Mouse (Mus musculus) MEL (cell line): ENCODE measurements around the gene Olfr1301. TPM values are rescaled to one million over a fixed set of nuclear protein-coding genes. Genes with fewer than 3 reads are reported as not detected.

Experiments used
- DNase-seq: peaks from one replicate; pipeline ENCODE4 v3.0.0; 2011; ENCODE audit warnings: low read depth, low spot score
- H3K27ac ChIP-seq: 2 replicates; pipeline ENCODE4 v1.5.1; 2012; ENCODE audit warnings: low read depth, mild to moderate bottlenecking, control low read depth, low read length, moderate library complexity; ENCODE audit not compliant: control insufficient read depth
- H3K27me3 ChIP-seq, 2 experiments: fragments of 150-350 bp in 1 of 2; sonication (generic) in 1 of 2; 2 replicates each; pipeline ENCODE4 v1.6.1; 2012; ENCODE audit warnings: low read length in 2 of 2, mild to moderate bottlenecking in 2 of 2, improper control_type of control experiment in 1 of 2, moderate library complexity in 1 of 2; ENCODE audit not compliant: insufficient read depth in 2 of 2, control insufficient read depth in 1 of 2
- H3K36me3 ChIP-seq, 2 experiments: 2 replicates each; pipeline ENCODE4 v1.6.1; 2012 to 2014; ENCODE audit warnings: low read length in 2 of 2, improper control_type of control experiment in 1 of 2, inconsistent platforms in 1 of 2, mild to moderate bottlenecking in 1 of 2; ENCODE audit not compliant: insufficient read depth in 2 of 2, control insufficient read depth in 1 of 2
- H3K4me1 ChIP-seq, 2 experiments: fragments of 150-350 bp in 1 of 2; sonication (generic) in 1 of 2; 2 replicates each; pipeline ENCODE4 v1.6.1; 2012; ENCODE audit warnings: low read length in 2 of 2, improper control_type of control experiment in 1 of 2, mild to moderate bottlenecking in 1 of 2; ENCODE audit not compliant: insufficient read depth in 2 of 2, control insufficient read depth in 1 of 2
- H3K4me3 ChIP-seq, 2 experiments: fragments of 150-350 bp in 1 of 2; sonication (generic) in 1 of 2; 2 replicates each; pipeline ENCODE4 v1.5.1; 2012; ENCODE audit warnings: low read depth in 2 of 2, low read length in 2 of 2, mild to moderate bottlenecking in 2 of 2, moderate library complexity in 2 of 2, control low read depth in 1 of 2, improper control_type of control experiment in 1 of 2; ENCODE audit not compliant: control insufficient read depth in 1 of 2, insufficient read depth in 1 of 2
- H3K79me2 ChIP-seq: 2 replicates; pipeline ENCODE4 v1.6.1; 2012; ENCODE audit warnings: mild to moderate bottlenecking, low read length, moderate library complexity; ENCODE audit not compliant: control insufficient read depth, poor library complexity, insufficient read depth
- H3K9ac ChIP-seq: 2 replicates; pipeline ENCODE4 v1.6.1; 2012; ENCODE audit warnings: low read depth, mild to moderate bottlenecking, control low read depth, low read length, moderate library complexity; ENCODE audit not compliant: control insufficient read depth, poor library complexity, severe bottlenecking
- H3K9me3 ChIP-seq: fragments of 150-350 bp; sonication (generic); replicated peaks from 2 replicates; pipeline ENCODE4 v1.6.1; 2012; ENCODE audit warnings: mild to moderate bottlenecking, low read length, improper control_type of control experiment, moderate library complexity; ENCODE audit not compliant: insufficient read depth
- BHLHE40 ChIP-seq: IDR thresholded peaks from 2 replicates; pipeline ENCODE4 v1.6.1; 2012; ENCODE audit warnings: low read depth, mild to moderate bottlenecking, inconsistent platforms, low read length, improper control_type of control experiment, borderline replicate concordance
- CHD2 ChIP-seq: IDR thresholded peaks from 2 replicates; pipeline ENCODE4 v1.6.1; 2011; ENCODE audit warnings: low read length, improper control_type of control experiment
- CTCF ChIP-seq, 3 experiments: IDR thresholded peaks in 2 of 3; conservative IDR thresholded peaks in 1 of 3; 2 replicates each; pipeline ENCODE4 v1.5.1; 2011 to 2012; ENCODE audit warnings: low read length in 3 of 3, low read depth in 2 of 3, mild to moderate bottlenecking in 2 of 3, improper control_type of control experiment in 1 of 3, inconsistent platforms in 1 of 3, mixed read lengths in 1 of 3, moderate library complexity in 1 of 3; ENCODE audit not compliant: control insufficient read depth in 1 of 3, insufficient read depth in 1 of 3, poor library complexity in 1 of 3, severe bottlenecking in 1 of 3
- ELF1 ChIP-seq: IDR thresholded peaks from 2 replicates; pipeline ENCODE4 v1.6.1; 2014; ENCODE audit warnings: low read depth, mild to moderate bottlenecking, inconsistent platforms, low read length, improper control_type of control experiment, moderate library complexity
- EP300 ChIP-seq, 2 experiments: IDR thresholded peaks; 2 replicates each; pipeline ENCODE4 v1.6.1; 2011; ENCODE audit warnings: improper control_type of control experiment in 2 of 2, low read length in 2 of 2, low read depth in 1 of 2, mild to moderate bottlenecking in 1 of 2
- GABPA ChIP-seq: IDR thresholded peaks from 2 replicates; pipeline ENCODE4 v1.6.1; 2012; ENCODE audit warnings: low read depth, mild to moderate bottlenecking, inconsistent platforms, low read length, improper control_type of control experiment, moderate library complexity
- GATA1 ChIP-seq: IDR thresholded peaks from 2 replicates; pipeline ENCODE4 v1.6.1; 2011; ENCODE audit warnings: low read depth, low read length, improper control_type of control experiment
- KAT2A ChIP-seq: conservative IDR thresholded peaks from 2 replicates; pipeline ENCODE4 v1.6.1; 2012; ENCODE audit warnings: low read depth, low read length, improper control_type of control experiment, inconsistent platforms
- MAZ ChIP-seq: IDR thresholded peaks from 2 replicates; pipeline ENCODE4 v1.6.1; 2012; ENCODE audit warnings: low read depth, mild to moderate bottlenecking, inconsistent platforms, low read length, improper control_type of control experiment
- MEF2A ChIP-seq: IDR thresholded peaks from 2 replicates; pipeline ENCODE4 v1.6.1; 2014; ENCODE audit warnings: low read depth, mild to moderate bottlenecking, inconsistent platforms, low read length, improper control_type of control experiment; ENCODE audit not compliant: poor library complexity, insufficient replicate concordance, severe bottlenecking; ENCODE audit errors: extremely low read depth
- MXI1 ChIP-seq: IDR thresholded peaks from 2 replicates; pipeline ENCODE4 v1.6.1; 2011; ENCODE audit warnings: mild to moderate bottlenecking, low read depth, low read length, improper control_type of control experiment
- NELFE ChIP-seq: IDR thresholded peaks from 2 replicates; pipeline ENCODE4 v1.6.1; 2011; ENCODE audit warnings: low read depth, low read length, improper control_type of control experiment
- NRF1 ChIP-seq: IDR thresholded peaks from 2 replicates; pipeline ENCODE4 v1.6.1; 2014; ENCODE audit warnings: low read depth, mild to moderate bottlenecking, inconsistent platforms, low read length, improper control_type of control experiment, moderate library complexity; ENCODE audit not compliant: poor library complexity, insufficient read depth, severe bottlenecking
- POLR2AphosphoS5 ChIP-seq: IDR thresholded peaks from 2 replicates; pipeline ENCODE4 v1.6.1; 2012; ENCODE audit warnings: low read depth, borderline replicate concordance, mild to moderate bottlenecking, inconsistent platforms, low read length, moderate library complexity, mixed read lengths
- RAD21 ChIP-seq: IDR thresholded peaks from 2 replicates; pipeline ENCODE4 v1.6.1; 2011; ENCODE audit warnings: mild to moderate bottlenecking, low read depth, low read length, improper control_type of control experiment
- TBP ChIP-seq: IDR thresholded peaks from 2 replicates; pipeline ENCODE4 v1.8.0; 2011; ENCODE audit warnings: low read depth, low read length, improper control_type of control experiment
- UBTF ChIP-seq: IDR thresholded peaks from 2 replicates; pipeline ENCODE4 v1.6.1; 2012; ENCODE audit warnings: low read depth, mild to moderate bottlenecking, inconsistent platforms, low read length, improper control_type of control experiment, moderate library complexity, borderline replicate concordance; ENCODE audit not compliant: insufficient read depth
- USF1 ChIP-seq: IDR thresholded peaks from 2 replicates; pipeline ENCODE4 v1.6.1; 2014; ENCODE audit warnings: low read depth, mild to moderate bottlenecking, inconsistent platforms, low read length, improper control_type of control experiment, moderate library complexity
- ZMIZ1 ChIP-seq: IDR thresholded peaks from 2 replicates; pipeline ENCODE4 v1.6.1; 2012; ENCODE audit warnings: low read depth, mild to moderate bottlenecking, inconsistent platforms, low read length, improper control_type of control experiment, moderate library complexity
- ZNF384 ChIP-seq: IDR thresholded peaks from 2 replicates; pipeline ENCODE4 v1.6.1; 2012; ENCODE audit warnings: low read depth, mild to moderate bottlenecking, inconsistent platforms, low read length, improper control_type of control experiment
- polyA plus RNA-seq, 2 experiments: library from polyadenylated mRNA; stranded (reverse) in 1 of 2; unstranded in 1 of 2; fragments of >175 nt in 1 of 2; fragments of >200 nt in 1 of 2; gene quantifications; 2 replicates each; pipeline versions ENCODE4 v1.2.1 to v1.2.4; 2012; ENCODE audit warnings: low replicate concordance in 2 of 2, low read depth in 1 of 2; ENCODE audit not compliant: insufficient read length in 2 of 2, insufficient read depth in 1 of 2, missing spikeins in 1 of 2
- total RNA-seq: library from RNA; depleted of rRNA; stranded (reverse); fragments of 300-350 nt; gene quantifications from 2 replicates; pipeline ENCODE4 v1.2.3, GENCODE M21; 2012; rRNA removed

Gene Olfr1301
- total RNA-seq: not detected in 2 replicates
- polyA plus RNA-seq: not detected

GRCm38 (mm10) chr2:111750706-111751105, at the start of gene Olfr1301:
TSS of gene Olfr1301 (plus strand) at chr2:111751006.
- Histone ChIP-seq H3K9ac (no peak within 1 kb of the TSS), H3K36me3 (no peaks in the 10 kb centered on the region), H3K27me3 (no peaks in the 10 kb centered on the region), H3K27ac (no peak within 1 kb of the TSS), H3K79me2 (no peaks in the 10 kb centered on the region), H3K9me3 (no peaks in the 10 kb centered on the region), H3K4me1 (no peaks in the 10 kb centered on the region)
- TF ChIP-seq KAT2A (no peak), MEF2A (no peak), MXI1 (no peak), TBP (no peak), RAD21 (no peak), MAZ (no peak), GATA1 (no peak), ELF1 (no peak), NRF1 (no peak), CTCF (IDR thresholded peaks at IDR 0.05 in 2 of 3, conservative IDR thresholded peaks at IDR 0.05 in 1 of 3; ENCODE audit: control insufficient read depth in 1 of 3, insufficient read depth in 1 of 3, low read depth in 2 of 3, low read length in 3 of 3, poor library complexity in 1 of 3, severe bottlenecking in 1 of 3) (no peak), ZNF384 (no peak), NELFE (no peak), CHD2 (no peak), POLR2AphosphoS5 (no peak), UBTF (no peak), USF1 (no peak), GABPA (no peak), BHLHE40 (no peak), EP300 (IDR thresholded peaks at IDR 0.05; ENCODE audit: low read depth in 1 of 2, low read length in 2 of 2) (no peak)
- TF ChIP-seq, all 39 proteins: peak for 0
- DNase-seq: no peak
- H3K4me3 ChIP-seq: no peak within 1 kb of the TSS

- no peak overlapping the region for H3K27ac ChIP-seq
- H3K9ac ChIP-seq: no peak overlapping the region
- DNase-seq: no peak
Measured at GRCm38 (mm10) chr2:111726739-111727138, 24.1 kb upstream of the Olfr1301 start.

More at GRCm38 (mm10) chr2:111726739-111727138, 24.1 kb upstream of the Olfr1301 start:
- Histone ChIP-seq H3K9me3 (no peaks in the 10 kb centered on the region), H3K79me2 (no peaks in the 10 kb centered on the region), H3K36me3 (no peaks in the 10 kb centered on the region), H3K4me1 (no peaks in the 10 kb centered on the region), H3K27me3 (no peaks in the 10 kb centered on the region), H3K4me3 (no peak overlapping the region)
- TF ChIP-seq ELF1 (no peak), ZMIZ1 (no peak), NRF1 (no peak)
